Mouse (Mus musculus): ENCODE measurements around the gene 2410137M14Rik.

DNA sequence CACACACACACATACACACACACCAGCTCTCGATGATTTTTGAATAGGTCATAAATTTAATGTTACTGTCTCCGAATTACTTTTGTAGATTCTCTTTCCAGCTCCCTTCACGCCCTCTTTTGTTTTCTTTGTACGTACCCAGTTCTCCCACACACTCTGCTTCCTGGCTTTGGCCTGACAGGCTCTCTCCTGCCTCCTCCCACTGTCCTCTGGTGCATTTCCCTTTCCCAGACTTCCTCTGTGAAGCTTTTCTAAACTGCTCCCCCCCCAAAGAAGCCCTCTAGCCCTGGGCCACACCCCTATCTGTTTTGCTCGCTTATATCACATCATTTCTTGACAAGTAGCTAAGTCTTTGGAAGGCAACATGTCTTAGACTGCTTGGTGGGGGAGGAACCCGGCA lies 50.8 kb downstream of the 2410137M14Rik start:
- TF ChIP-seq POLR2A (IDR thresholded peaks at IDR 0.05; ENCODE audit: control insufficient read depth, low read depth, low read length) = no peak
- no peak for TF ChIP-seq CTCF (IDR thresholded peaks at IDR 0.05; ENCODE audit: control insufficient read depth, insufficient read depth, insufficient replicate concordance, low read depth, low read length)

All from testis, adult 2 months (tissue).